Mouse (Mus musculus) E14TG2a.4 (cell line): ENCODE data around the gene Klf12.

Experiments
- CTCF ChIP-seq: conservative IDR thresholded peaks from 2 replicates; pipeline ENCODE4 v1.5.1; 2014; ENCODE audit warnings: low read length
- NANOG ChIP-seq: IDR thresholded peaks from 2 replicates; pipeline ENCODE4 v1.6.1; 2014; ENCODE audit warnings: borderline replicate concordance, low read length, mixed read lengths
- POU5F1 ChIP-seq: IDR thresholded peaks from 2 replicates; pipeline ENCODE4 v1.6.1; 2014; ENCODE audit warnings: low read length, borderline replicate concordance

- TF ChIP-seq CTCF (no peak), NANOG (no peak), POU5F1 (no peak)
Measured at GRCm38 (mm10) chr14:100156639-100157038, 127.8 kb downstream of the Klf12 start.
